Mouse (Mus musculus): Measurements from ENCODE around the gene Tbcel.

Tbcel gene

DNA sequence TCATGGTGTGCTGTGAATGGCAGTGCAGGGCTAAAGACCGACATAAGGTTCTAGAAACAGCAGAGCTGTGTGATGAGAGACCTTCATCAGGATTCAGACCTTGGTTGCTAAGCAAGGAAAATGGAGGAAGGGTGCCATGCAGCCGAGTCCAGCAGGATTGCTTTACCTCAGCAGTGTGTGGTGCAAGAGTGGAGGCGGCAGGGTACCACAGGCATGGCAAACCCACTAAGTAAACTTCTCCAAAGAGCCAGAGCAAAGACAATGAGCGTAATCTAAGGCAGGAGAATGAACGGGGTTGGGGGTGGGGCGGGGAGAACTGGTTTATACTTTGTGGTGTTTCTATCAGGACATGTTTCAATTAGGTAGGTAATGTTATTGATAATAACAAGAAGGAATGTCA, 58.6 kb downstream of the Tbcel start:
- no peak for DNase-seq (ENCODE audit: low spot score in 2 of 2)

DNA sequence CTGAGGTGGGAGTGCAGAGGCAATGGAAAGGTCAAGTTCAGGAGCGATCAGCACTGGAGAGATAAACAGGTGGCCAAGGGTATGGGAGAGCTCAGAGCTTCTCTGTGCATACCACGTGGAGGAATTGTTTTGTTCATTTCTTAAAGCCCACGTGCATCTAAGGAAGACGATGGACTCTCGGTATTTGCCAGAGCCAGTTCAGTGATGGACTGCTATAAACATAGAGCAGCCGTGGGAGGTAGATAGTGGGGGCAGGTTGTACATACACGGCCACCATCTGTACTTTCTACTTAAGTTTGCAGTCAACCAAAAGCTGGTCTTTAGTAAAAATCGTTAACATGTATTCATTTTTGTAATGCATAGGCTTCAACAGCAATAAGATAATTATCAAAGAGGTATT, 65.5 kb downstream of the Tbcel start:
- no peak for DNase-seq (ENCODE audit: low spot score in 2 of 2)

DNA sequence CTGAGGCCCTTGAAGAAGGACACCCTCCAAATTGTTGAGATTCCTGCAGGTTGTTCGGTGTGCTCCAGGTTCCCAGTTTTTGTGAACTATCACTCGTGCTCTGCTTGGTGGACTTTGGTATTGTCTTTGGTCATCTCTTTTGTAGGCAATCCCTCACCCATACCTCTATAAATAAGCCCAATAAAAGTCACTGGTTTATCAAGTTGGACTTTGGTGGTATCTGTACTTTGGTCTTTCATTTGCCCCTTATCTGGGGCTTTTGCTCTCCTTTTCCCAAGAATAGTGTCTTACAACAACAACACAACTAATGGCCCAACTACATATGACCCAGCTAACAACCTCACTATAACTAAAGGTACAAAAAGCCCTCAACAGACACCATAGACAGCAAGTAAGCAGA, 66.4 kb downstream of the Tbcel start:
- DNase-seq (ENCODE audit: low spot score in 2 of 2), result no peak

DNA sequence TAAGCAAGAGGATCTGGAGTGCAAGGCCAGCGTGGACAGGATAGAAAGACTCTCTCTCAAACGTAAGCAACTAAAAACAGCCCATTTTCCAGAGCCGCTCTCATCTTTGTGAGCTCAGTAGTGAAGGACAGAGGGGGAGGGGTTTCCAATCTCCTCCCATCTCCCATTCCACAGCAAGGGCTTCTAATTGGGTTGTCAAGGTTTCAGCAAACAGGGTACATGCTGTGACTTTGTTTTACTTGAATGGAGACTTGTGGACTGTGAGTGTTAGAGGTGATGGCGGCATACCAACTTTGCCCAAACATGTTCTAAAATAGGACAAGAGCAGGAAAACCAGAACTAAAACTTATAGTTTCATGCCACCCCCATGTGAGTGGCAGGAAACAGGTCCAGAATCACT, 68.2 kb downstream of the Tbcel start:
- no peak for DNase-seq (ENCODE audit: low spot score in 2 of 2)

DNA sequence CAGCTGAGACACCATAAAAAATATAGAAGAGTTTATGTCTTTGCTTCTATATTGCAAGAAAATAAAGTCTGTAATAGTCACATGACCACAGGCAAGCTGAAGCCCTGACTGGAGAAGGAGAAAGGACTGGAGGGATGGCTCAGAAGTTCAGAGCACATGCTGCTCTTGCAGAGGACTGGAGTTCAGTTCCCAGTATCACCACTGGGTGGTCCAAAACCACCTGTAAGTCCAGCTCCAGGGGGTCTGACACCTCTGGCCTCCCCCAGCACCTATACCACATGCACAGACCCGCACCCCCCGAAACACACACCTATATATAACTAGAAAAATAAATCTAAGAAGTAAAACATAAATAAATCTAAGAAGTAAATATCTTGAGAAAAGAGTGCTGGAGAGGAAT, 75.5 kb downstream of the Tbcel start:
- DNase-seq (ENCODE audit: low spot score in 2 of 2), result no peak

DNA sequence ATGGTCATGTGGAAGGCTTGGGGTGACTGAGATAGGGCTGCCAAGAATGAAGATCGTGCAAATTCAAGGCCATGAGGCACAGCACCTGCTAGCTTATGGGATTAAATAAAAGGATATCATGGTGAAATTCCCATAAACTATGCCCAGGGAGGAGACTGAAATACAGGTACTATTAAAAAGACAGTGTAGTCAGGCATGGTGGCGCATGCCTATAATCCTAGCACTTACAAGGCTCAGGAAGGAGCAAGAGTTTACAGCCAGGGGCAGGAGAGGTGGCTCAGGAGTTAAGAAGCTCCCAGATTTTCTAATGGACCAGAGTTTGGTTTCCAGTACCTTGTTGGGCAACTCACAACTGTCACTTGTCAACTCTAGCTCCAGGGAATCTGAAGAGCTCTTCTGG, 76.0 kb downstream of the Tbcel start:
- no peak for DNase-seq (ENCODE audit: low spot score in 2 of 2)

DNA sequence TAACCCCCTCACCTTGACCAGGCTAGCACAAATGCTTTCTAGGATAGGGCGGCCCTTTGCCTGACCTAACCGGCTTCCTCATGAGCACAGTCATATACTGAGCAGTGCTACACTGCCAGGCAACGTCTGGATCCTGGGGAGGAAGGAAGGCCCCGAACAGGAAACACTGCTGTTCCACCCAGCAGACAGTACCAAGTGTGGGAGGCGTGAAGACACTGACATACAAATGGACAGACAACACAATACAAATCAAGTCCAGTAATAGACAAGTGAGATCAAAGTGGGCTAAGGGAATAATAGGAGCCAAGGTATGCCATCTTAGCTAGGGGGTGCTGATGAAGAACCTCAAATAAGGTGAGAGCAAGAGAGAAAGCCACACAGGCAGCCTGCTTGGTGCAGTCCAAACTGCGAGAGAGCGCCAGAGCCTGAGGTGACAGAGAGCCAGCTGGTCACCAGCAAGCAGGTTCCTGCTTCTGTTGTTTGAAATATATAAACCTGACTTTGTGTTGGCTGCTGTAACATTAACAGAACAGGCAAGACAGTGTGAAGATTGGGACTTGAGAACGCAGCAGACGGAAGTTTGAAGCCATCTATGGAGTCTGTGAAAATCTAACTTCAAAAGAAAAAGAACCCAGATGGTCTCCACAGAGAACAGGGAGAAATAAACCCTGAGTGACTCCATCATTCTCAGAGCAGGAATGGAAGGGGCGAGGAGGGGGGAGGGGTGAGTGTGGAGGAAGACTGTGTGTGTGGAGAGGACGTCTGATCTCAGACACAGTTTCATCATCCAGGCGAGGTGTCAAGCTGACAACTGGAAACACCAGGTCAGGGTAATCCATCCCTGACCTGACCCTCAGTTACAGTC, 79.3 kb downstream of the Tbcel start:
- DNase-seq (ENCODE audit: low spot score in 2 of 2), result no peak

DNA sequence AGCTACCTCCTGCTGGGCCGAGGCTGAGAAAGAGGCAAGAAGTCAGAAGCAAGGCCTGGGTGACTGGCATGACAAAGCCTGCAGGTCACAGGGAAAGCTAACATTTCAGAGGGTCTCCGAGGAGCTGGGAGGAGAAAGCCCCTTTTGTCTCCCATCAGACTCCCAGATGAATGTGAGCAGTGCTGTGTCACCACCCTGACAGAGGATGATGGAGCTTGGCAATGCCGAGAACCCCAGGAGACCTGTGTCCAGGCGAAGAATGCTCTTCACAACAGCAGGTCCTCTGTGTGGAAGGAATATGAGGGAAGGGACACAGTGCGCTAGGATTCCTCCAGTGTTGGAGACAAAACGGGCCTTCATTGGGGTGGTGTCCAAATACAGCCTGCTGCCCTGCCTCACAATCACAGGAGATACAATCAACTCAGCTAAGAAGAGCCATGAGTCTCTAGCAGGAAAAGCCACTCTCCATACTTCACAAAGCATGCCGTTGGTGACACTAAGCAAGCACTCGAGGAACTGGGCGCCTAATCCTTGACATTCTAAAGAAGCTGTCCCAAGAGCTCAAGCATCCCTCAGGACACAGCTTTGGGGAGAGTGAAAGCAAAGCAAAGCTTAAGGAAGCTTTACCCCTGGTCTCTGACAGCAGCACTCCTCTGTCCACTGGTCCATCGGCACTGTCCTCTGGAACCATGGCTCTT, 80.8 kb downstream of the Tbcel start:
- no peak for DNase-seq (ENCODE audit: low spot score in 2 of 2)

DNA sequence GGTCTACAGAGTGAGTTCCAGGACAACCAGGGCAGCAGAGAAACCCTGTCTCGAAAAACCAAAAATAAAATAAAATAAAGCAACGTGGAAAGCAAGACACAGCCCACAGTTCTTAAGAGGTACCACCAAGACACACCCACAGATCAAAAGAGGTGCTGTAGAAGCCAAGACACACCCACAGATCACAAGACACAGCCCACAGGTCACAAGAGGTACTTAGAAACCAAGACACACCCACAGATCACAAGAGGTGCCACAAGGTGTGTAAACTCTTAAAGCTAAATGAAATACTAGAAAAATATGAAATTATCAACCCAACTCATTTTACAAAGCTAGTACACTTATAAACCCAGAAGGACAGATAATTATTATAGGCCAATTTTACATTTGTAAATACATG, 84.0 kb downstream of the Tbcel start:
- DNase-seq (ENCODE audit: low spot score in 2 of 2), result no peak

DNA sequence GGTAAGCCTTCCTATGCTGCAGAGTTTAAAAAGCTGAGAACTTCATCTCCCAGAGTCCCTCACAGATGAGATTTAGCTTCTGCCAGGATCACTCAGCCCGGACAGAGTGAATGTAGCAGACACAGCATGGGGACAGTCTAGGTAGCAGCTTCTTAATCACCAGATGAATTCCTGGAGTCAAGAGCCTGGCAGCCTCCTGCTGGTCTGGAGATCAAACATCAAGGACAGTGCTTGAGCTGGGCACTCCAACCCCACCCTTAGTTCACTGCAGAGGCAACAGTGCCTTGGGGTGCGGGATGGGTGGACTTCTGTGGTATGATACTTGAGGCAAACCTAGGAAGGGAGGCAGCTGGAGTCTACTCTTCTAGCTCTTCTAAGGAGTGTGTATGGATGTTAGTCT, 87.9 kb downstream of the Tbcel start:
- no peak for DNase-seq (ENCODE audit: low spot score in 2 of 2)

DNA sequence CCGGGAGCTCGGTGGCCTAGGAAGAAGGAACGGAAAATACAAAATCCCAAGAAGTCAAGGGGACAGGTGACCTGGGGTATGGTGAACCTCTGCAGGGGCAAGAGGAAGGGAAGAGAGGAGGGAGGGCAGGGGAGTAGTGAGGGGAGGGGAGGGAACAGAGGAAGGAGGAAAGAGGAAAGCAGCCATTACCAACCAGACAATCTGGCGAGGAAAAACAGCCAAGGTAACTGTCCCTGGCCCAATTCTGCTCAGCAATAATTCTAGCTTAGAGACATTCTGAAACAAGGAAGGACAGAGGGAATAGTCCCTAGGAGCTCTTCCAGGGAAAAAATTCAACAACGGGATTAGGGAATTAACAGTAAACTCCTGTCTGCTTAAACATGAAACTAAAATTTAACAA, 88.8 kb downstream of the Tbcel start:
- DNase-seq (ENCODE audit: low spot score in 2 of 2), result no peak

DNA sequence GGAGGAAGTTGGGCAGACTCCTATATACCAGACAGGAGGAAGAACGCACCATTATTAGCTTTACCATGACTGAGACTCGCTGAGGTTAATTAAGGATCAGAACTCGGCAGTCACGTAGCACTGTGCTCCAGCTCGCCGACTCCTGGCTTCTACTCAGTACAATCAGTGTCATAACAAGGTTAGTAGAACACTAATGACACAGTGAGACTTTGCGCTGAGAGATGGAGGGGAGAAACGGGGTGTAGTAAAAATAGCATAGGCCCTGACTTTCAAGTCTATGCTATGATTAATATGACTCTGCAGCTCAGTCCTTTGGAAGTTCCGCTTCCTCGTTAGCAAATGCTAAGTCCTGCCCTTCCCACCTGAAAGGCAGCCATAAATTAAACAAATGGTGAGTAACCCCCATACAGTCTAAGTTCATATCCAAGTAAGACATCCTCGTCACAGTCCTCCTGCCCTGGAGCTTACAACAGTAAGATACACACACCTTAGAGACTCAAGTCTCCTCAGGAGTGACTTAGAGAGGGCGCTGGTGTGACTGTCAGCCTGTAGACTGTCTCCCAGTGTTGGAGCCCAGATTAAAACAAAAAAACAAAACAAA, 90.2 kb downstream of the Tbcel start:
- no peak for DNase-seq (ENCODE audit: low spot score in 2 of 2)

DNA sequence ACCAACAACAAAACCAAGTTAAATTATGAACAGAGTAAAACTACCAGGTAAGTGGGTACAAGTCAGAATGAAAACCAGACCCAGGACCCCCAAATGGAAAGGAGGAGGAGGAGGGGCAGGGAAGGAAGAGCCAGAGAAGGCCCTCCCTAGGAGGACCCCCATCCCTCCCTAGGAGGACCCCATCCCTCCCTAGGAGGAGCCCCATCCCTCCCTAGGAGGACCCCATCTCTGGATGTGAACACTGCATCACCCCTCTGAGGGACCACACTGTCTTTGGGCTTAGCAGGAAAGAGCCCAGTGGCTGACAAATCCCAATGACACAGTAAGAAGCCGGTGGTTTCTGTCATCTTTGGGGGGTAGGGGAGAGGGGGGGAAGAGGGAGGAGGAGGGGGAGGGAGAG, 92.4 kb downstream of the Tbcel start:
- DNase-seq (ENCODE audit: low spot score in 2 of 2), result no peak

DNA sequence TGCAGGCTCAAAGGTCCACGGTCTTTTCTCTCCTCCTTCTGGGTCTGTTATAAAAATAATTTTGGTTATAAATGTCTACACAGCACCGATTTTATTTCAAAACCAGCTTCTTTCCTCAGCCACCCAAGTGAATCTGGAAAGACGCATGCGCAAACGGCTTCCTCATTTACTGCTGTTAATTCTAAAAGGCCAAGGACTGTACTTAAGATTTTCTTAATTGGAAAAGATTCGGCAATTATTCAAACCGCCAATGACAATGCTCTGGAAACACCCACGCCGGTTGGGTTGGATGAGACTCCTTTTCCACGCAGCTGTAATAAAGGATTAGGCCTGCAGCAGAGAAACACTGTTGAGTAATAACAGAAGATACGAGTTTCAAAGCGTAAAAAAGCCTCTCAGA, 94.3 kb downstream of the Tbcel start:
- DNase-seq (ENCODE audit: low spot score in 2 of 2), result no peak

DNA sequence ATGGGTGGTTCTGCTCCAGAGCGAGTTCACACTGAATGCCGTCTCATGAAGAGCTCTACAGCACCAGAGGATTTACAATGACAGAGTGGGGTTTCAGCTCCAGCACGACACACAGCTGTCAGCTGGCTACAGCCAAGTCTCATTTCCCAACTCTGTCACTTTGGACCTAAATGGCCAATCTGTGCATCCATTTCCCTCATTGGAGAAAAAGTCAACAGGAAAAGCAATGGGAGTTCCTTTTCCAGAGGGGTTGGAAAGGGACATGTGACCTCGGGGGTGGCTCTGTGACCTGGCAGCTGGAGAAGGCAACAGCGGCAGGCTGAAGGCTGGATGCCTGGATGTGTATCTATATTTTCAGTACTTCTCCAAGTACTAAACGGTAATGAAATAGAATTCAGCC, 96.3 kb downstream of the Tbcel start:
- DNase-seq (ENCODE audit: low spot score in 2 of 2), result no peak

DNA sequence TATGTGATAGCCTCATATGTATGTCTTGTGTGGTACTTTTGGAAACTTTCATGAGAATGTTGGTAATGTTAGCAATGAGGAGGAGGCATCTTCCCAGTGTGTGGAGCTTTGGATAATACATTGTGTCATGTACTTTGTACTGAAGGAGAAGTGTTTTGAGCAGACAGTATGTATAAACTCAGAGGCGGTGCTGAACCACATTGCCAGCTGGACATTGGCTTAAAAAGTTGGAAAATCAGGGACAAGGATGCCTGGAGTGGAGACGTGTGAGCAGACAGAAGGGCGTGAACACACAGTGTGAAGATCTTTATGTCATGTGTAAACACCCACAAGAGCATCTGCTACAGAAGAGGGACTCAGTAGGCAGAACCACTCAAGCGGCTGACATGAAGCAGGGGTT, 101.9 kb downstream of the Tbcel start:
- peak in 1 of 2 experiments; percentile 28 for DNase-seq (ENCODE audit: low spot score in 2 of 2)

DNA sequence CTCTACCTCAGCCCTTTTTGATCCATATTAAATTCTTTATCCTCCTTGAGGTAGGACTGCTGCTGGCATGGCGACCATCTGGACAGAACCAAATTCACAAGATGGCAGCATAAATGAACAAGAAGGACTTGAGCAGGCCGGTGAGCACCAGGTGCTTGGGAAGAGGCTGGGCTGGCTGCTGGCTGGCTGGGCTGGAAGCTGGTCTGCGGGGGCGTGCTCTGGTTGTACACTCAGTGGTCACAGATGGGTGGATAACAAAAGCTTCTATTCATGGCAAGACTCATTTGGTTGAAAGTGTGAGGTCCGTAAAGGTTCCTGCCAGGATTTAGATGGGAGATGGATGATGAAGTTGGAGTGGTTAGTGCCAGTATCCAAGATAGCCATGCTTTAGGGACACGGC, 106.1 kb downstream of the Tbcel start:
- no peak for DNase-seq (ENCODE audit: low spot score in 2 of 2)

DNA sequence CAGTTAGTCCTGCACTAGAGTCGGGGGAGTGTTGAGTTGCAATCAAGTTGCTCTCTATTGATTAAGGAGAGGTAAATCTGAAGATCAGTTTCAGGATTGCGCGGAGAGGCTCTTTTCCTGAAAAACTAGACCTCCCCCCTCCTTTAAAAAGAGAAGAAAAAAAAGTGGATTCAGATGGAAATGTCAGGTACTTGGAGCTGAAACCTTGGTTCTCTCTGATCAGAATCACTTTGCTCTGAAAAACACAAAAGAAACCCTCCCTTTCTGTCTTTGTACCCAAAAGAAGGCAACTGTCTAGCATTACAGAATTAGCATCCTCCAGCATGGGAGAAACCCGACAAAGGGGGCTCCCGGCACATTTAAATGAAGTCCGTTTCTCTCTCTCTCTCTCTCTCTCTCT, 107.8 kb downstream of the Tbcel start, which contains the start of gene Tecta:
Tecta (minus strand) TSS at position 101 of the 400 bp plus-strand sequence.
- DNase-seq (ENCODE audit: low spot score in 2 of 2), result no peak

DNA sequence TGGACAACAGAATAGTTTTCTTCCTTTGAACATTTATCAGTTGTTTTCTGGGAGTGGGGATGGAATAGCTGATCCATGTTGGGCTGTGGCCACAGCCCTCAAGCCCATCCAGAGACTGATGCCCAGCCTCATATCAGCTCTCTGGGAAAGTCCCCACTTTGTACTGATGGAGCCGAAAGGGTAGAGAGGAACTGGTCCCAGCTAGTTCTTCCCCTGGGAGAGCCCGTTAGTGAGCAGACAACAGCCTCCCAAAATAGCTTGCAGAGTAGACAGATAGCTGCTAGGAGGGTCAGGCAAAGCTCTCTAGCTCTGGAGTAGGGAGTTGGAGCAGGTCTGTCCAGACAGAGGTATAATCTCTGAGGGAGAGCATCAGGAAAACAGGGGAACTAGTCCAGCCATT, 111.5 kb downstream of the Tbcel start:
- DNase-seq (ENCODE audit: low spot score in 2 of 2), result no peak

DNA sequence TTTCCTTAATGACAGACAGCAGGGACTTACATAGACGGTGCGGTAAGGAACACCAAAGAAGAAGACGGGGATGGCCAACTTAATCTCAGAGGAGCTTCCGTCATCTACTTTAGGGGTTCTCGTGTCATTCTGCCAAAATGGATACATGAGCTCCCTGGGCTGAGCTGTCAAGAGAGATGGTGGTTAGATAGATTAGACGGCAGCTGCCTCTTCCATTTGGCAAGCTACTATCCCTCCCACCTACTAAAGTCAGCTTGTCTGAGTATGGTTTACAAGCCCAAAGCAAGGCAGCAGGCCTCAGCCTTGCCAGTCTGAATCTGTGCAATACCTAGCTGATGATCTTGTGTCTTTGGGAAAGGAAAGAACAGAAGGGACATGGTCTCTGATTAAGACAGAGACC, 112.7 kb downstream of the Tbcel start:
- no peak for DNase-seq (ENCODE audit: low spot score in 2 of 2)

DNA sequence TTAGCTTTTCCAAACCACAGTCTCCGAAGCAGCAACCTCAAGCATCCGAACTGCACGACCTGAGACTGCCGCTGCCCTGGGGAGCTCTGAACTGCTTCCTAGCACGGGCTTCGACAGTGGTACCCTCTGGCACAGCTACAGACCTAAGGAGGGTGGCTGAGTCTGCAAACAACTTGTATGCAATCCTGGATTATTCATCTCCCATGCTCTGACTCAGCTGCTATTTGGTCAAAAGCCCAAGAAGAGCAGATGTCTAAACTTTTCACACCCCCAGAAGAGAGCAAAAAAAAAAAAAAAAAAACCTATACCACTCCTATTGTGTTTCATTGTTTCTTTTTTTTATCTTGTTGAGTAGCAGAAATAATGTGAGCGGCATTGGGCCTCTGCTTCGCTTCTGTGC, 113.3 kb downstream of the Tbcel start:
- DNase-seq (ENCODE audit: low spot score in 2 of 2), result no peak

DNA sequence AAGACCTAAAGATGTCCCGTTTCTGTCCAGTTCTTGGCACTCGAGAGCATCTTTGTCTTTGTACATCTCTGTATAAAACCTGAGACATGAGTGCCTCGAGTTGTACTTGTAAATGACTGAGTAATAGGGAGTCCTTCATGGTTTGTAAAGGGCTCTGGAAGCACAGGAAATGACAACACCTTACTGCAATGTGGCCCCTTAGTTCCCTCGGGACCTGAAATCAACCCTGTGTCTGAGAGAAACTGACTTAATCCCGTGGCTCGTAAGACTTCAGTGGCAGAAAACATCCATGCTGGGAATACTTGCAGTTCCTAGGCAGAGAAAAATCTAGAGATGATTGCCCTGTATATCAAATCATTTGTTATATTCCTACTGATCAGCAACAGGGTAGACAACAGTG, 114.7 kb downstream of the Tbcel start:
- no peak for DNase-seq (ENCODE audit: low spot score in 2 of 2)

DNA sequence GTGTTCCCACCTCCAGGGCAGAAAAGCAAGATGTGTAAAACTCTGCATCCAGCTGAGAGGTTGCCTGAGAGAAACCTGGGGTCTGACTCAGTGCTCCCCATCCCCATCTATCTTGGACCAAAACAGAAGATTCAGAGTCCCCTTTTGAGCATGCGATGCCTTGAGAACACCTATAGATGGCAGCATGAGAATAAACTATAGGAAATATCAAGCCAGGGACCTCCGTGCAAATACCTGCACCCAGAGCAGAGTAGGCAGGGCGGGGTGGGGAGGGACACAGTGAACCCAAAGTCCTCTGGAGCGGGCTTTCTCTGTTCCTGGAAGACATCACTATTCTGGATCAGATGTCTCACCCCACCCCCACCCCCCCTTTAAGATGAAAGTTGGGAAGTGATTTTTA, 119.1 kb downstream of the Tbcel start:
- no peak for DNase-seq (ENCODE audit: low spot score in 2 of 2)
